Mouse (Mus musculus) liver, embryonic 14.5 days (tissue): ENCODE results near the gene Mfsd2a. TPM values are rescaled to one million over a fixed set of nuclear protein-coding genes. Genes with fewer than 3 reads are reported as not detected.

Experiments used
- ATAC-seq: fragments of 200-750 bp; cut with Nextera tagmentation; 2 replicates; pipeline ENCODE4 v1.8.0; 2017; ENCODE audit warnings: moderate number of reproducible peaks, mild to moderate bottlenecking, moderate library complexity; ENCODE audit not compliant: insufficient read depth
- DNase-seq, 3 experiments: peaks; one replicate each; pipeline ENCODE4 v3.0.0-alpha.2; 2012 to 2013; ENCODE audit warnings: low read depth in 3 of 3, low spot score in 3 of 3
- H3K27ac ChIP-seq: fragments of 300-500 bp; sonication (generic); 2 replicates; pipeline ENCODE4 v1.5.1; 2014; ENCODE audit warnings: moderate library complexity, mild to moderate bottlenecking, control low read depth, inconsistent platforms
- H3K27me3 ChIP-seq: fragments of 300-500 bp; sonication (generic); 2 replicates; pipeline ENCODE4 v1.6.1; 2014; ENCODE audit warnings: mild to moderate bottlenecking, low read length, moderate library complexity; ENCODE audit not compliant: control insufficient read depth, insufficient read depth
- H3K36me3 ChIP-seq: fragments of 300-500 bp; sonication (generic); replicated peaks from 2 replicates; pipeline ENCODE4 v1.6.1; 2014; ENCODE audit warnings: low read depth; ENCODE audit not compliant: control insufficient read depth, insufficient read depth
- H3K4me1 ChIP-seq, 2 experiments: fragments of 200-500 bp in 1 of 2; fragments of 300-500 bp in 1 of 2; sonication (generic) in 1 of 2; replicated peaks; 2 replicates each; pipeline ENCODE4 v1.6.1; 2012 to 2014; ENCODE audit warnings: antibody characterized with exemption in 1 of 2, inconsistent platforms in 1 of 2, low read length in 1 of 2; ENCODE audit not compliant: control insufficient read depth in 2 of 2, insufficient read depth in 2 of 2
- H3K4me2 ChIP-seq: fragments of 300-500 bp; sonication (generic); 2 replicates; pipeline ENCODE4 v1.6.1; 2014; ENCODE audit warnings: low read depth, mild to moderate bottlenecking, control low read depth, moderate library complexity
- H3K4me3 ChIP-seq, 2 experiments: fragments of 200-500 bp in 1 of 2; fragments of 300-500 bp in 1 of 2; sonication (generic) in 1 of 2; 2 replicates each; pipeline ENCODE4 v1.5.1; 2012 to 2014; ENCODE audit warnings: low read depth in 2 of 2, low read length in 2 of 2, mild to moderate bottlenecking in 2 of 2, control low read depth in 1 of 2, inconsistent platforms in 1 of 2, moderate library complexity in 1 of 2; ENCODE audit not compliant: insufficient read depth in 1 of 2
- H3K9ac ChIP-seq: fragments of 300-500 bp; sonication (generic); replicated peaks from 2 replicates; pipeline ENCODE4 v1.6.1; 2014; ENCODE audit warnings: mild to moderate bottlenecking, control low read depth, moderate library complexity
- H3K9me3 ChIP-seq: fragments of 300-500 bp; sonication (generic); 2 replicates; pipeline ENCODE4 v1.6.1; 2016; ENCODE audit warnings: low read length, mixed read lengths; ENCODE audit not compliant: control insufficient read depth
- CTCF ChIP-seq: IDR thresholded peaks from 2 replicates; pipeline ENCODE4 v1.5.1; 2016; ENCODE audit warnings: antibody characterized with exemption, low read depth, control low read depth
- EP300 ChIP-seq: IDR thresholded peaks from 2 replicates; pipeline ENCODE4 v1.6.1; 2016; ENCODE audit warnings: antibody characterized with exemption, low read depth
- WGBS: fragments of 180-500 bp; shearing (Covaris S2); extraction: QIAGEN DNeasy Blood & Tissue Kit; methylation state at CpG from one replicate; pipeline ENCODE4 v1.1.7; 2014; ENCODE audit not compliant: insufficient replicate concordance; 5-methylcytosine and 5-hydroxymethylcytosine counted together
- polyA plus RNA-seq, 2 experiments: library from polyadenylated mRNA; depleted of rRNA in 1 of 2; stranded (reverse) in 1 of 2; unstranded in 1 of 2; fragments of >200 nt; fragmentation: Nextera tagmentation in 1 of 2; extraction: Ambion mirVana in 1 of 2; gene quantifications; 2 replicates each; pipeline versions ENCODE4 v1.2.1 to v1.2.3; 2012 to 2014

Gene Mfsd2a
- polyA plus RNA-seq, 2 experiments, result 0.03 to 0.22 TPM

DNA sequence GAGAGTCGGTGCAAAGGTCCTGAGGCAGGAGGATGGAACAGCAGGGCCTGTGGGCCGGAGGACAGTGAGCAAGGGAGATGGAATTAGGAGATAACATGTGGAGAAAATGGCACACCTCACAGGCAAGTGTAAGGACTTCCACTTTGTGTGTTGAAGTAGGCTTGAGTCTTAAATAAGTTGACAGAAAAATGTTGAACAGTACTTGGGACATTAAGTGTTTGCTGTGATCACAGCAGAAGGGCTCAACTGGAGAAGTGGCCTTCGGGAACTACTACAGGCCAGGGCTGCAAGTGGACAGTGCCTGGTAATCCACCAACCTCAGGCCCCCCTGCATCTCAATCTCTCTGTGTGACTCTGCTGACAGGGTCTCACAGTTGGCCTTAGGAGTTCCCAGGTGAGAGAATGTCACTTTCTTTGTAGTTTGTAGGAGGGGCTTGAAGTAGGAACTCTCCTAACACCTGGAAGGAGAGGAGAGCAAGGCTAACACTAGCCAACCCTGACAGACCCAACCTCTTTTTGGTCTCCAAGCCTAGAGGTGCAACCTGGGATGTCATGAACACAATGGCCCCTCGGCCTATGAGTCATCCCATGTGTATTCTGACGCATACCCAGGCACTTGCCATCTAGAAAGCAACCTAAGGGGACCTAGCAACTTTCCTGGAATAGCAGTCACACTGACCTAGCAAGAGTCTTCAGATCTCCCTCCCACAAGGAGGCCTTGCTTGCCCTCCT, 6.1 kb downstream of the Mfsd2a start:
- peak overlapping the region; percentile 56 for H3K4me2 ChIP-seq
- DNase-seq (no peak), ATAC-seq (no peak; the same call in 1 of the 2 replicates)
- H3K4me1 ChIP-seq, result peaks cover 6 to 11% of the 10 kb centered on the region in 2 experiments
- 41% methylated on average over 5 of the region's 5 CpGs for WGBS
- TF ChIP-seq CTCF, result no peak
- TF ChIP-seq EP300, result no peak
- peaks cover 15% of the 10 kb centered on the region for H3K27me3 ChIP-seq
- no peak overlapping the region; the same call in 1 of the 2 replicates for H3K9ac ChIP-seq
- no peak overlapping the region for H3K27ac ChIP-seq
- H3K4me3 ChIP-seq, result 0 out of 4 replicates have a peak overlapping the region, but pooled peaks of 1 of the 2 experiments have one; percentile 2
- no peaks in the 10 kb centered on the region for H3K9me3 ChIP-seq
- H3K36me3 ChIP-seq, result no peaks in the 10 kb centered on the region

DNA sequence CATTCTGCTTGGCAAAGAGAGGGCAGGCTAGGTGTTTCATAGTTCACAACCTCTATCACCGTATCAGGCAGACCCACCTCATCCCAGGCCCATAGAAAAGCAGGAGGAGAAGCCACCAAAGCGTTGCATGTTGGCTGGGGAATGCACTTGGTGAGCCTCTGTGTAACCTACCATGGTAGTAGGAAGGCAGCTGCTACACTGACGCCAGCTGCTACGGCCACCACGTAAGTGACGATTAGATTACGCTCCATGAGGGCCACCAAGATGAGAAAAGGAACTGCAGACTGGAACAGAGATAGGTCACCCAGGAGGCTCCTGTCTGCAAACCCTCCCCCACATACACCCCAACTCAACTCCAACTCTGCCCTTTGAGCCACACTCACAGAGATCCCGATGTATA, 11.9 kb downstream of the Mfsd2a start:
- 54% methylated on average over 8 of the region's 8 CpGs for WGBS

DNA sequence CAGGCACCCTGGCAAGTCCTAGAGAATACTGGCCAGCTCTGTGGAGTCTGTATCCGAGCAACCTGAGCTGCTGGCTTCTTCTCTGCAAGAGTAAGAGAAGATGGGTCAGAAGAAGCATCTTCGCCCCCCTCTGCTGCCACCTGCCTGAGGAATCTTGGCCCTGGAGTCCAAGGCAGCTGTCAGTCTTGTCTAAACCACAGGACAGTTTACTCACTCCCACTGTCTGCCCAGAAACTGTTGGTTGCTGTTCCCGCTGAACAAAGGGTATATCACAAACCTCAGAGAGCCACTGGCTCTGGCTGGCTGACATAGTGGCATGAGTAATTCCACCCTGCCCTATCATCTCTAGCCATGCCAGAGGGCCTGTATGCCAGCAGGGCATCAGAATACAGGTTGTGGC, 13.8 kb downstream of the Mfsd2a start:
- Histone ChIP-seq H3K4me2 (no peak overlapping the region), H3K9me3 (no peaks in the 10 kb centered on the region), H3K9ac (no peak overlapping the region), H3K27ac (no peak overlapping the region), H3K4me1 (no peaks in the 10 kb centered on the region), H3K36me3 (no peaks in the 10 kb centered on the region), H3K4me3 (no peak overlapping the region), H3K27me3 (no peaks in the 10 kb centered on the region)
- no peak for DNase-seq
- no peak for ATAC-seq
- TF ChIP-seq CTCF (no peak), EP300 (no peak)
- WGBS, result 58% methylated on average over 3 of the region's 3 CpGs

More for the DNA sequence above, 11.9 kb downstream of the Mfsd2a start:
- ATAC-seq (no peak), DNase-seq (no peak)
- Histone ChIP-seq H3K4me3 (no peak overlapping the region), H3K4me1 (no peaks in the 10 kb centered on the region), H3K9ac (no peak overlapping the region), H3K27me3 (no peaks in the 10 kb centered on the region), H3K9me3 (no peaks in the 10 kb centered on the region), H3K36me3 (no peaks in the 10 kb centered on the region), H3K4me2 (no peak overlapping the region), H3K27ac (no peak overlapping the region)
- no peak for TF ChIP-seq EP300
- TF ChIP-seq CTCF, result no peak

DNA sequence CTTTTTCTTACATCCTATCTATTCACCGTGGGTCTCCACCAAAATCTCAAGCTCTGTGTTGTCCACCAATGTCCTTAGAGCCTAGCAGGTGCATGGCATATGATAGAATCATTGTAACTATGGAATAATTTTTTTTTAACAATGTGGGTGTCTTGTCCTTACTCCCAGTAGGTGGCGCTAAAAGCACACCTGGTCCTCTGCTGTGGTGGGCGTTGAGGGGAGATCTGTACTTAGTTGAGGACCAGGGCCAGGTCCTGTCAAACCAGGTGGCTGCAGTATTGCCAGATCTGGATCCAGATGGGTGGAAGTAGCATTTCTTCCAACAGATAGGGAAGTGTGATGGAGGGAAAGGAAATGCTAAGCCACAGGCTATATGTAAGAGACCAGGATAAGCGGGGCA, 16.6 kb downstream of the Mfsd2a start:
- 23% methylated on average over 4 of the region's 4 CpGs for WGBS
- Histone ChIP-seq H3K27me3 (no peaks in the 10 kb centered on the region; the same call in 1 of the 2 replicates), H3K36me3 (no peaks in the 10 kb centered on the region), H3K4me2 (no peak overlapping the region), H3K4me3 (no peak overlapping the region), H3K4me1 (no peaks in the 10 kb centered on the region), H3K9ac (no peak overlapping the region), H3K27ac (no peak overlapping the region), H3K9me3 (no peaks in the 10 kb centered on the region)
- ATAC-seq (no peak), DNase-seq (no peak)
- TF ChIP-seq CTCF, result peak; percentile 75
- no peak for TF ChIP-seq EP300

DNA sequence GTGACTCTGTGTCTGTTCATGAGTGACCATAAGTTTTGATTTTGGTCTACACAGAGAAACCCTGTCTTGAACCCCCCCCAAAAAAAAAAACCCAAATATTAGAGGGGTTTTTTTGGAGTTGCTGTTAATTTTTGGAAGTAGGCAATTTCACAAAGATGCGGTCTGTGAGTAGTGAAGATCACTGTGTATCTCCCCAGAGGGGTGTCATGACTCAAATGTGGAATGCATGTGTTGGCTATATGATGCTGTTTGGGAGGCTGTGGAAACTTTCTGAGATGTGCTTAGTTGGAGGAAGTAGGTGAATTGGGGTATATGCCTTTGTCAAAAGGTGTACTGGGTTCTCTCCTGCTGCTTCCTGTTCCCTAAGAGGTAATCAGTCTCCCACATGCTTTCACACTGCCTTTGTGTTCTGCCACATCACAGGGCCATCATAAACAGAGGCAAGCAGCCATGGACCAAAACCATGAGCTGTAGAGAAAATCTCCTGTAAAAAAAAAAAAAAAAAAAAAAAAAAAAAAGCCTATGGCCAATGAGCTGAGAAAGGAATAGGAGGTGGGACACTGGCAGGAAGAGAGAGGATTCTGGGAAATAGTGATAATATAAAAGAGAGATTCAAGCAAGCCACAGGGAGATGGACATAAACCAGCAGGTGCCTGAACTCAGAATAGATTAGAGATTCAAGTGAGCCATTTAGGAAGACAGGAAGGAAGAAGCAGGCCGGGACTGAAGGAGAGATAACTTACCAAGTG, 21.8 kb downstream of the Mfsd2a start:
- Histone ChIP-seq H3K9me3 (no peaks in the 10 kb centered on the region), H3K4me3 (no peak overlapping the region), H3K4me2 (no peak overlapping the region), H3K36me3 (no peaks in the 10 kb centered on the region), H3K9ac (no peak overlapping the region), H3K4me1 (no peaks in the 10 kb centered on the region), H3K27me3 (no peaks in the 10 kb centered on the region; the same call in 1 of the 2 replicates), H3K27ac (no peak overlapping the region)
- TF ChIP-seq CTCF (no peak), EP300 (no peak)
- no peak for DNase-seq
- WGBS, result 37% methylated on average over 2 of the region's 2 CpGs
- no peak for ATAC-seq
